Mouse (Mus musculus) left cerebral cortex, postnatal 14 days (tissue): ENCODE measurements at regions not wholly inside any gene's neighbourhood (a gene's known extent, or its start where the extent isn't known, plus 50 kb on each side); places are given as distances from the start of the nearest gene placed in this dataset.

Experiments used
- DNase-seq, 2 experiments: peaks; one replicate each; pipeline ENCODE4 v3.0.0; 2021 to 2022; ENCODE audit warnings: low spot score in 2 of 2, mixed read lengths in 1 of 2
- intact Hi-C: fragments of 180-260 bp; cut with DNase I; formaldehyde crosslinking; loops from one replicate; pipeline ENCODE4 v1.15.1; 2025

DNA sequence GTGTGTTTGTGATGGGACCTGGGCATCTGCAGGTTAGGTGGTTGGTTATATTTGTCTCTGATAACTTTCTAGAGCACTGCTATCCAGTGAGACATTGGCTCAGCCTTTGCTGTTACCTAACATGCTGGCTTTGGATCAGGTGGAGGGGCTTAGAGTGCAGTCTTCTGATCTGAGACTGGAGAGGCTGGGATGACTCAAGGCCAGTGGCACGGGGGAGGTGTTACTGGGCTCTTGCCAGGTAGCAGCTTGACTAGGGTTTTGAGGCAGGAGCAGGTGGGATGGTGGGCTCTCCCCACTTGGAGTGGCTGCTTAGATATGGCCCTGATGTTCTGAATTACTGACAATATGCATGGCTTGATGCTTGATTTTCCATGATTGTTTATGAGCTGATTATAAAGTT is 236.0 kb downstream of the Zfp704 start:
- DNase-seq: peak in 1 of 2 experiments; percentile 7

DNA sequence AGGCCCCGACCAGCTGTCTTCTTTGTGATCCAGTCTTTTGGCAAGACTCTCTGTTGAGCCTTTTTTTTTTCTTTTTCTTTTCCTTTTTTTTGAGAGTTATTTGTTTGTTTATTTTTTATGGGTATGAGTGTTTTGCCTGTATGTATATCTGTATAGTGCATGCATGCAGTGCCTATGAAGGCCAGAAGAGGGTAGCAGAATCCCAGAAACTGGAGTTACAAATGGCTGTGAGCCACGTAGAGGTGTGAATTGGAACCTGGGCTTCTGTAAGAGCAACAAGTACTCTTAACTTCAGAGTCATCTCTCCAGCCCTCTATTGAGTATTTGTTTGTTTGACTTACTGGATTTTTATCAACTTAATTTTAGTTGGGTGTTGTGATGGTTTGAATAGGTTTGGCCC is 239.8 kb downstream of the Zfp704 start:
- no peak for DNase-seq
- intact Hi-C loops: no loop called here

More for the DNA sequence above, 236.0 kb downstream of the Zfp704 start:
- intact Hi-C loops: no loop called here

DNA sequence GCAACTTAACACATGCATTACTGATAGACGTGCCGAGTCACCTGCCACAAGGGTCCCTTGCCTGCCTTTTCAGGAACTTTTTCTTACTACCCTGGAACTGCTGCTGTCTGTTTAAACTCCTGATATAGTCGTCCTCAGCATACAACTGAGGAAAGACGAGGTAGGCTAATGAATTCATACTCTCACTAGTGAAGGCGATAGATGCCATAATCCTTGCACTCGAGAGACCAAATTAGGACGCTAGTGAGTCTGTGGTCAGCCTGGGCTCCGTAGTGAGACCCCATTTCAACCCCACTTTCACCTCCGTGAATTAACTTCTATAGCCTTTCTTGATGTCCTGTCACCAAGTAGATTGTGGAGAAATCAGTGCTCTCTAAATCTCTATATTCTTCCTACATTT is 244.1 kb downstream of the Zfp704 start:
- DNase-seq: no peak
- intact Hi-C loops: no loop called here

DNA sequence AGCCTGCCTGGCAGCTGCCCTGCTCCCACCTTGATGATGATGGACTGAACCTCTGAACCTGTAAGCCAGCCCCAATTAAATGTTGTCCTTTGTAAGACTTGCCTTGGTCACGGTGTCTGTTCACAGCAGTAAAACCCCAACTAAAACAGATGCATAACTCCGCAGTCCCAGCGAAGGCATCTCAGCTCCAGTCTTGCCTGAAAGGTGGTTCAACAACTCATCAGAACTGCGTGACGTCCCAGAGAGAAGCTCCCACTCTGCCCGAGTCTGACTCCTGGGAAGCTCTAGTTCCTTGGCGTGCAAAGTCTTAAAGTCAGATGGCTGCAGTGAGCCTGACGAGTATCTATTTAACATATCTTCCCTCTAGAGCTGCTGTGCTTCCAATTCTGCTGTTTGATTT is 250.7 kb downstream of the Zfp704 start:
- intact Hi-C loops: no loop called here
- no peak for DNase-seq

DNA sequence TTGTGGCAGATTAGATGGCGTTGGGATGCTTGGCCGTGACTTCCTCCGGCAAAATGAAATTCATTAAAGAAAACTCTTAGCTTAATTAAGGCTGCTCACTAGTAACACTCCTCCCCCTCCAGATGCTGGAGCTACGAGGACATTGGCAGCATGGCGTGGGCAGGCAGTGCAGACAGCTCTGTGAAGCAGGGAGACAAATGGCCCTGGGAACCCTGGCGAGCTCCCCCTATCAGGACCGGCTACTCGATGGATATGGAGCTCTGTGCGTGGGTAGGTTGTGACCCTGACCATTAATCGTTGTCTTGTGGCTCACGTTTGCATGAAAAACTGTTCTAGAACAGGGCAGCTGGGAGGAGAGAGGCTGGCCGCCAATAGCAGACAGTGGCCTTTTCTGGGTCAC is 251.8 kb downstream of the Zfp704 start:
- intact Hi-C loops: no loop called here
- peak; percentile 39 to 52 for DNase-seq

DNA sequence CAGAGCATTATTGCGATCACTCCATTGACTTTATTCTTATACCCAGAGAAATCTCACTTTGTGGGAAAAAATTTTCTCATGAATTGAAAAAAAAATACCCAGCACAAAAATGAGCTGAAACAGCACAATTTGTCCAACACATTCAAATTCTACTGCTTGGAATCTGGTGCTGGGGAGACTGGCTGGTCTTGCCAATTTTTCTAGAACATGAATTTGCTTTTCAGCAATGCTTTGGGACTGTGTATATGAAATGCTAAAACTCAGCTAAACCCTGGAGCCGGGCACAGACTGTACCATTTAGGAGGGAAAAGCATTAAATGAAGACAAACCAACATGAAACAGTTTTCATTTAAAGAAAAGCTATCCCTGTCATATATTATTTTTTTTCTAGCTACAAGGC is 252.2 kb downstream of the Zfp704 start:
- peak; percentile 18 to 44 for DNase-seq
- intact Hi-C loops: no loop called here

DNA sequence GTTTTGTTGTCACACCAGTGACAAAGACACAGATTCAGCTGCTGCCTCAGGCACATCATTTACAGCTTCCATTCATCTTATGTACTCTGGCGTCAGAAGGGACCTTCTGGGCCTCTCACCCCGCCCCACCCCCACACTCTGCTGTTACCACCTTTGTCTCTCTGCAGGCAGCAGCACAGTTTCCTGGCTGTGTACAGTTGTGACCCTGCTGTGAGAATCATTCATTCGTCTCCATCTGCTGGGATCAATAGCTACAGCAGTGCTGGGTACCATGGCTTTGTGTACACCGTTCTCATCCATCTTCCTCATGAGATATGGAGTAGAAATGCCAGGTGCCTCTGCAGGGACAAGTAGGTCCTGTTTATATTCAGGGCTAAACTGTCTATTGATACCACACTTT is 254.0 kb downstream of the Zfp704 start:
- intact Hi-C loops: no loop called here
- no peak for DNase-seq

DNA sequence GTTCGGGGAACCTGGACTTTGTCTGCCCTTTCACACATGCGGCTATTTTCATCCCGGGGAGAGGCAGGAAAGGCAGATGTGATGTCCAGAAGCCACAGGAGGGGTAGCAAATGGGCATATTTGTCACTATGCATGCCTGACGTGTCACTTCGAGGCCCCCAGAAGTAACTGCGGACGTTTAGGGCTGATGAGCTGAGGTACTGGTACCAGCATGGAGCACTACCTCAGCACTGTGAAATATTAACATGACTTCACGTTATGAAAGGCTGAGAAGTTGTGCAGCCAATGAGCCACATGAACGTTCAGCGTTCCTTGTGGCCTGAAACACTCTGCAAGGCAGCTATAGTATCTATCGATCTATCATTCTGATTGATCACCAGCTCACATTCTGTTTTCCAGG is 255.1 kb downstream of the Zfp704 start:
- no peak for DNase-seq
- intact Hi-C loops: no loop called here

DNA sequence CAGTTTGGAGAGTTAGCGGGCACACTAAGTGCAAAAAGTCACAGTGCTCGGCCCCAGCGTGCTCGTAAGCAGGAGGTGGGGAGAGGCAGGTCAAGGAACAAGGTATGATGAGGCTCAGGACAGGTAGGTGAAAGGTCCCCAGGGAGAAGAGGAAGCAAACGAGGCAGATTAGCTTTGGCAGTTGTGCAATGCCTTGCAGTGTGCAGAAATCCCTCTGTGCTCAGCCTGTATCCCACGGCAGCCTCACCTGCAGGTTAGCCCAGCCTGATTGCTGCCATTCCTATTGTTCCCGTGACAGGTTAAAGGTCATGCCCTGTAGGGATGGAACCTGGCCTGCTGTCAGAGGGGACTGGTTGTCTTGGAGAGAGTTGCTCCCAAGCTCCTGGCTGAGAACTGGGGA is 257.6 kb downstream of the Zfp704 start:
- intact Hi-C loops: no loop called here
- DNase-seq: no peak

DNA sequence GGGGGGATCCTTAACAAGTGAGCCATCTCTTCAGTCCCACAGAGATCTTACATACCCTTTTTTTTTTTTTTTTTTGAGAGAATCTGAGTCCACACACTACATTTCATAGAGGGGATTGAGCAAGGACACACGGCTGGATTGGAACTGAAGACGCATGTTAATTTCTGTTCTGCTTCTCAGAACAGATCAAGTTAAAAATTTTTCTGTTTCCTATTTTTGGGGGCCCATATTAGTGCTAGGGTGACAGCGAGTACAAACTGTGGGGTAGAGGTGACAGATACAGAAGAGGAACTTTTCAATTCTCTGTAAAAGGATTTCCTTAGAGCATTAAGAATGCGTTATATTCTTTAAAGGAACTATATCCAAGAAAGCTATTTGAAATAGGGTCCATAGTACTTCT is 260.1 kb downstream of the Zfp704 start:
- DNase-seq: no peak
- intact Hi-C loops: no loop called here

DNA sequence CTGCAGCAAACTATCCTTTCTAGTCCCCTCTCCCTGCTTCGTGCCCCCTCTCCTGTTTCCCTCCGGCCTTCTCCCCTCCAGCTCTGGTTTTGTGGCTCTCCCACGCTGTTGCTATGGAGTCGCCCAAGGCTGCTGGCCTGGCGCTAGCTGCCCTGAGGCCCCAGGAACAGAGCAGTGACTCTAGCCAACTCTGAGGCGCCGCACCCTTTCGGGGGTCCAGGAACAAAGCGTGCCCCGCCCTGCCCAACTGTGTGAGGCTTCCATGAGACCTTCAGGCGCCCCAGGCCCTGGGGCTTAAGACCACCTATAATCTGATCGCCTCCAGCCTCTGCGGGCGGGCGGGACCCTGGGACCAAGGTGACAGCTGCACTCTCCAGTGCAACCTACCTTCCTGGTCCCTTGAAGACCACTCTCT is 262.4 kb downstream of the Zfp704 start:
- intact Hi-C loops: no loop called here
- DNase-seq: no peak

DNA sequence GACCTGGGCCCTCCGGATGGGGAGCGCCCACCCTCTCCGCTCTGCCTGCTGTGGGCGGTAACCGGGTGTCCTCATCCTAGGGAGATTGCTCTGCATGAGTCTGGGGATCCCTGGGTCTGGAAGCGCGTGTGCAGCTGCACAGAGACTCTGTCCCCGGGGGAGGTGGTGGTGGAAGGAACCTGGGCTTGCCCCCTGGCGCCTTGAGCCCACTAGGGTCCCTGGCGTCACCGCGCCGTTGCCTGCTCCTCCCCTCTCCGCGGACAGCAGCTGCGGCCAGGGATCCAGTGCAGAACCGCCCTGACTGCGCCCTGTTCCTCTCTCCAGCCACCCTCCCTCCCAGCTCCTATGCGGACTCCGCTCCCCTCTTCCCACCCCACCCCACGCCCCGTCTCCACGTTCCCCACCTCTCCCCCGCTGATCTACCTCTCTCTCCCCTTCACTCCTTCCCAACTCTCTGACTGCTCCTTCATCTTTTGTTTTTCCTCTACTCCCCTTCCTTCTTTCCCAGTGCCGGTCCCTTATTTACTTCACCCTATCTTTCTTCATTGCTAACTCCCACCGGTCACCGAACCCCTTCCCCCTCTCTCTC is 262.9 kb downstream of the Zfp704 start:
- DNase-seq: peak in 1 of 2 experiments; percentile 14
- intact Hi-C loops: no loop called here

DNA sequence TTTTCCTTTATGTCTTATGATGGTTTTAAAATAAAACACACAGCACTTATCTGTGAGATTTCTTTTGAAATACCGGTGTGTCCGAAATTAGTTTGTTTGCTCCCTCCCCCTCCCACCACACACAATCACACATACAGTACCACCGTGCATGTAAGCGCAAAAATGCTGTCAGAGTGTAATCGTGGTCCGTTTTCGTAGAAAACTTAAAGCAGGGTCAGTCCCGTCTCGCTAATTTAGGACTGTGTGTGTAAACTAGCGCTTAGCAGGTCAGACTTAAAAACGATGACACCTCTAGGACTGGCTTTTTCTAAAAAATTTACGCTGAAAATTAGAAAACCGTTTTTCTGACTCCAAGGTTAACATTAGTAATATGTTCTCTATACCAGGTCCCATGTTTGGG is 263.5 kb downstream of the Zfp704 start:
- intact Hi-C loops: no loop called here
- no peak for DNase-seq

DNA sequence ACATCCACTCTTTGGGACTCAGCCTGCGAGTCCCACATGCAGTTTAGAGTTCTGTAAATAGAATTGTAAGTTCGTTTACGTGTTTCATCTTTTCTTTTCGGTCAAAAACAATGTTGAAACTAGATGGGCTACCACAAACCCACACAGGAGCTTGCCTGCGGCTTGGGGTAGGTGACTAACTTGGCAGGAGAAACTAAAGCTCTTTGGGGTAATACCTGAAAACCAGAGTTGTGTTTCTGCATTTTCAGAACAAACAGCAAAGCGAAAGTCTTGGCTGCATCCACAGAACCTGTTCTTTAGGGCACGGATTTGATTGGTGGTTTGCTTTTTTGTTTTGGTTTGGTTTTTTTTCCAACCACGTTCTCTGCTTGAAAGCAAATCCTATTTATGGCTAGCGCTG is 264.0 kb downstream of the Zfp704 start:
- intact Hi-C loops: no loop called here

DNA sequence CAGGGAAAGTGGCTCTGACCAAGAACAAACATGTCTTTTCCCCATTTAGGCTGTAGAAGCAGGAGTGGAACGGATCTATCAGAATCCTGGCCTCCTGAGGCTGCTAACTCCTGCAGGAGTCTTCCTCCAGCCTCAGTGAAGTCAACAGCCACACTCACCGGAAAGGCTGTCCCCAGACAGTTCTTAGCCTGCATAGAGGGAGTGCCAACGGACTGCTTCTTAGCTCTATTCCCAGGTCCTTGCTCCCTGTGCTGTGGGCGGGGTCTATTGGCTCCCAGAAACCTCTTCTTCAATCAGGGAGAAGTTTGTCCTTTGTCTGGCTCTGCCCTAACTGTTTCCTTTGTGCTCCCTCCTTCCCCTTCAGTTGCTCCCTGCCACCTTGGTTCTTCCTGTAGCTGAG is 266.3 kb downstream of the Zfp704 start:
- no peak for DNase-seq
- intact Hi-C loops: no loop called here

More for the DNA sequence above, 264.0 kb downstream of the Zfp704 start:
- no peak for DNase-seq

DNA sequence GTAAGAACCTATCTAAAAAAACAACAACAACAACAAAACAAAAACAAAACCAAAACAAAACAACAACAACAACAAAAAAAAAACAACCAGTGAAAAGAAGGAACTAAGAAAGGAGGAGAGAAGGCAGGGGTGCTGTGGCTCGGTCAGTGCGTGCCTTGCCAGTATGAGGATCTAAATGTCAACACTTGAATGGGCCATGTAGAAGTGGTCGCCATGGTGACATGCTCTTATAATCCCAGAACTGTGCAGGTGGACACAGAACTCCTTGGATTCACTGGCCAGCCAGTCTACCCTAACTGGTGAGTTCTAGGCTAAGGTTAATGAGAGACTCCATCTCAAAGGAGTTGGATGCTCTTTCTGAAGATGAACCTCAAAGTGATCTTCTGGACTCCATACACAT is 267.7 kb downstream of the Zfp704 start:
- intact Hi-C loops: no loop called here
- no peak for DNase-seq

DNA sequence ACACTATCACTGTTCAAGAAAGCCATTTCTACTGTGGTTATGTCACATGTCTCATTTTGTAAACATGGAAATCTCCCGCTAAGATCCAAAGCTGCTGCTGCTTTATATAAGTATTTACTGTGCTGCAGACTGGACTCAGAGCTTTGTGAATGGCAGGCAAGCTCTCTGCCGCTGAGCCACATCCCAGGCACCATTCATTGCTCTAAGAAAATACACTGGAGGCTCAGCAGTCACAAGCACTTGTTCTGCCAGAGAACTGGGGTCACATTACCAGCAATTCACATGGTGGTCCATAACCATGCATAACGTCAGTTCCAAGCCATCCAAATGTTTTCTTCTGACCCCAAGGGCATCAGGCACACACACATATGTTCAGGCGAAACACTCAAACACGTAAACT is 268.2 kb downstream of the Zfp704 start:
- intact Hi-C loops: no loop called here

DNA sequence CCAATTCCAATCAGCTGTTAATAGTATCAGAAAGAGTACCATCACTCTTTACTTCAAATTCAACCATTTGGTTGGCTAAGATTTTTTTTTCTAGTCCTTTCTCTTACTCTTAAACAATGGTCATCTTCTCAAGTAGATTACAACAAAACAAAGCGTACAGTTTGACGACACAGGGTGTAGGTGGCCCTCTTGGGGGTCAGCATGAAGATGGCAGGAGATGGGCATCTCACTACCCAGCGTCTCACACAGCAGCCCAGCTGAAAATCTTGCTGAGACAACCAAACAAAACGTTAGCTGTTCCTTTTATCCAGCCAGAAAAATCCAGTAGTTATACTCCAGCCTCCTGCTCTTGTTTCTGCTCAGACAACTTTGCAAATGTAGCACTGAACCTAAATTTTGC is 268.6 kb downstream of the Zfp704 start:
- no peak for DNase-seq

More for the DNA sequence above, 268.2 kb downstream of the Zfp704 start:
- no peak for DNase-seq

DNA sequence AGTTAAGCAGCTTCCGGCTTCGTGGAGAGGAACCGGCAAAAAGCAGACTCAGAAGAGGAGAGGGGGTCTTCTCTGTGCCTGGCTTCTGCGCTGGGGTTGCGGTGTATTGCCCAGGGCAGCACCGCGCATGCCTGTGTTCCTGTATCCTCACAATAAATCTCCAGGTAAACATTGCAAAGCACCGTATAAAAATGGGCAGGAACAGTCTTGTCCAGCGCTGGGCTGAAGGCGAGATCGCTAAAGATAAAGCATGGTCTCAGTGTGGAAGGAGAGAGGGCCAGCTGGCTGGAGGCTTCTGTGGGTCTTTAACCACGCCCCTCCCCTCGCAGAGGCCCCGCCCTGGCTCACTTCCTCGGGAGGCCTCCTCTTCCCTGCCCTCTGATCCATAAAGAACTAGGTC is 269.1 kb downstream of the Zfp704 start:
- intact Hi-C loops: no loop called here
- no peak for DNase-seq

More for the DNA sequence above, 268.6 kb downstream of the Zfp704 start:
- intact Hi-C loops: no loop called here

DNA sequence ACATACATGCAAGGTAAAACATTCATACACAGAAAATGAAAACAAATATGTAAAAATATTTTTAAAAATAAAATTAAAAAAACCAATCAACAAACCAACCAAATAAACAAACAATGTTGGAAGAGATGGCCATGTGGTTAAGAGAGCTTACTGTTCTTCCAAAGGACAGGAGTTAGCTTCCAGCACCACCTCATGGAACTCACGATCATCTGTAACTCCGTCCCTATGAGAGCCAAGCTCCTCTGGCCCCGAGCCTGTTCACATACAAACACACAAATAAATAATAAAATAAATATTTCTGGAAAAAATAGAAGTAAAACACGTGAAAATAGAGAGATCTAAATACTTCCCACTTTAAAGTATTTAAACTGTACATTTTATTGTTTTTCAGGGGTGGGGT is 269.5 kb downstream of the Zfp704 start:
- intact Hi-C loops: no loop called here
- no peak for DNase-seq

DNA sequence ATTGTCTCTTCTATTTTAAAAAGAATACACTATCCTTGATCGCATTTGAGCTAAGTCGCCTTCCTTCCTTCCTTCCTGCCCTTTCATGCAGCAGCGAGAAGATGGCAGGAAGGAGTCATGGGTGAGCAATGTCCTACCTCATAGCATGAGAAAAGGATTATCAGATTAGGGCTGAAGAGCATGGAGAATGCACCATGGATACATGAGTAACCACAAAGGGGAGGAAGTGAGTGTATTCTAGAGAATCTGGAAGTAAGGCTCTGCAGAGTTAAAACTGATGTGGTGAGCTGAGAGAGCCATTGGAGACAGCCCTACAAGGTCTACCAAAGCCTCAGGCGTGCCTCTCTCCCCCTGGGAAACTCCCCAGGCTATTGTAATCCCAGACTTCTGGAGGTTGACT is 270.2 kb downstream of the Zfp704 start:
- DNase-seq: no peak
- intact Hi-C loops: no loop called here

DNA sequence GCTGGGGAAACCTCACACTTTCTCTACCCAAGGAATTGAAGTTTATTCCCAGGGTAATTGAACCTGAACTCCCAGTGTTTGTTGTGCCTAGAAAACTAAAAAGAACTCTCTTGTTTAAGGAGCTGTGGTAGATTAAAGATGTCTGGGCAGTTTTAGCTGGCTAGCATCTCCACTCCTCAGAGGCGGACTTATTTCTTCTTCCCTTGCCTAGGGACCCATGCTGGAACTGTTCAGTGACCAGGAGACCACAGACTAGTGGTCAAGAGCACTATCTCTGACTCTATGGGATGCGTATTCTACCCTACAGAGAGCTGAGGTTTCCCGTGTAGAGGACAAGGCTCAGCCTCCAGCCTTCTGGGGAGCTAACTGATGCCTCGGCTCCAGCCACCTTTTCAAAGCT is 274.3 kb downstream of the Zfp704 start:
- DNase-seq: no peak
- intact Hi-C loops: no loop called here
